Mouse (Mus musculus) right cerebral cortex, postnatal 14 days (tissue): ENCODE results near the gene Adra2b.

Source experiments
- DNase-seq: peaks from one replicate; pipeline ENCODE4 v3.0.0; 2022

The Adra2b gene

DNA sequence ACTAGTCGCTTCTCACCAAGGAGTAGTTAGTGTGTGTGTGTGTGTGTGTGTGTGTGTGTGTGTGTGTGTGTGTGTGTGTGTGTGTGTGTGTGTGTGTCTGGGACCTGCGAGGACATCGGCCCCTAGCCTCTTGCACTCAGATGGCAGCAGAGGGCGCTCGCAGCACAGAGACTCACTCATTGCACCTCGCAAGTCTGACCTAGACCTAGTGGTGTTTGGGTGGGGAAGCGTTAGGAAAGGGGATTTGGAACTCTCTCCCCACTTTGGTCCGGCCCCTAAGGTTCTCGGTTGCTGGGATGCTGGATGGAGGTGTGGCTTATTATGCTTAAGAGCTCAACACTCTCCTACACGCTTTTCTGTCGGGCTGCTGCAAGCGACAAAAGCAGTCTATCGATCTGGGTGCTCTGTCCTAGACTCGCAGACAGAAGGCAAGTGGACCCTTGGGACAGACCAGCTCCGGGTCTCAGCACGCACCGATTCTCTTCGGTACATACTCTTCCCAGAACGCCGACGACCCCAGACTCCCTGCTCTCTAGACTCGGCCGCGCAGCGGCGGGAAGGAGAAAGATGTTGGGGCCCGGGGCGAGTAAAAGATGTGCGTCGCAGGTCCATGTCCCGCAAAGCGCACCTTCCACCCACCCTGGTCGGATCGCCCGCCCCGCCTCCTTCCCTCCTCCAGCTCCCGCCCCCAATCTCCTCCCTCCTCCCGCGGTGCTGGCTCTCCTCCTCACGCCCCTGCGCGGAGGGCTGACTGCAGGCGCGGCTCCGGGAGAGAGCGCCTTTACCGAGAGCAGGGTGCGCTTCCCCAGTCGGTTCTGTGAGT, at the start of gene Adra2b:
TSS of gene Adra2b (plus strand) at position 750 of the 823 bp plus-strand sequence.
- peak; percentile 90 for DNase-seq

DNA sequence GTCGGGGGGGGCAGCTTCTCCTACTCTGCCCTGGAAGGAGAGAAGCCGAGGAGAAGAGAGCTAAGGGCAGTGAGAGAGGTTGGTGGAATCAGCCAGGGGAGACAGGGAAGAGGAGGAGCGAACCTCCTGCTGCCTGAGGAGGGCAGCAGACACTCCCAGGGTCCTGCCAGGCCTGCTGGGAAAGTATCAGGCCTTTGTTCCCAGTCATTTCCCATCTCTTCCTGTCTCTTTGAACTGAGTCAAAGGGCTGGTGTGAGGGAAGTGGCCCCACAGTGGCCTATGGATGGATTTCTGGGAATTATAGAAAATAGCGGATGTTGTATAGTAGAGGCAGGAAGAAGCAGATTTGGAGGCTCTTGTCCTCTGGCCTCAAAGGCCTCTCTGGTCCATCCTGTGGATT, 49.1 kb upstream of the Adra2b start:
- no peak for DNase-seq

DNA sequence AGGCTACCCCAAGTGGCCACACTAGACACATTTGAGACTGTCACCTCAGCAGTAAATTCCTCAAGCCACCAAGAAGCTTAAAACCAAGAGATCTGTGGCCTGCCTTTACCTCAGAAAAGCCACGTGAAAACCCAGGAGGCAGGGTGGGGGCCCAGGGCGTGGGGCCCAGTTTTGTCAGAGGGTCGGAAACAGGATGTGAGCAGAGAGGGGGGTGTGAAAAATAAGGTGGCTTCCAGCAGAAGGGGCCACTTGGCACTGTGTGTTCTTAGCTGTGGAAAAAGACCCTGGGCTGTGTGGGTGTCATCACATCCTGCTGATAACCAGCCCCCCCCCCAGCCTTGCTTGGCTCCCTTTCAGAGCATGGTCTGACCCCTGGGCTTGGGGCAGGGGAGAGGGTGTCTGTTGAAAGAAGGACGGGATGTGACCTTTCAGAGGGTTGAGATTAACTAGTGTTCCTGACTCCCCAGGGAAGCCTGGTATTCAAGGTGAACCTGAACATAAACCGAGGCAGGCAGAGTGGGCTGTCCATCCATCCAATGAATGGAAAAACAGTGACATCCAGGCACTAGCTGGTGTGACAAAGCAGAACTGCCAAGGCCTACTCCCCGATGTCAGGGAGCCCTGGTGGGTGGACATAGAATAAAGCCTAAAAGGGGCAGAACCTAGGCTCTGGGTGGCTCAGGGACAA, 48.4 kb upstream of the Adra2b start:
- DNase-seq: no peak

DNA sequence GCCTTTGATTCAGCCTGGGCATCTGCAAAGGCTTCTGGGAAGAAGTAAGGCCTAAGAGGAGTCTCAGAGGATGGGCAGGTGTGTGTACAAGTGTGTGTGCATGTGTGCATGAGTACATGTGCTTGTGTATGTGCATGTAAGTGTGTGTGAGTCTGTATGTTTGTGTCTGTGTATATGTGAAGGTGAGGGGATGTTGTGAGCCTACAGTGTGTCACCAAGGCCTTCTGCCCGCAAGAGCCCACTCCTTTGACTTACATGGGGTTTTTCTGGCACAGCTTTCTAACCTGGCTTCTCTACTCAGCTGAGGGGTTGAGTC, 47.9 kb upstream of the Adra2b start:
- DNase-seq: no peak

DNA sequence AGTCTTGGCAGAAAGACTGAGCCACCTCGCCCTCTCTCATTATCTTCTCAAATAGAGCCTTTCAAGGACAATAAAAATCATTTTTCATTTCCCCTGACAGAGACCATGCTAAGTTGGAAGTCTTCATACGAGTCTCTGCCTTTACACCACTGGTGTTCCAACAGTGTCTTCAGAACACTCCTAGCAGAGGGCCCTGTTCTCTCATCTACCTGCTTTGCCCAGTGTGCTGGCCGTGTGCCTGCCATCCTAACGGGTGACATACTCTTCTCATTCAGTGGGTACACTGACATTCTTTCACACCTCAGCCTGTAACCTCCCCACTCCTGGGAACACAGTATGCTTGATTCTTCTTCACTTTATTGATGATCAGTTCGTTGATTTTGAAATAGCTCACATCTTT, 46.6 kb upstream of the Adra2b start:
- DNase-seq: no peak

DNA sequence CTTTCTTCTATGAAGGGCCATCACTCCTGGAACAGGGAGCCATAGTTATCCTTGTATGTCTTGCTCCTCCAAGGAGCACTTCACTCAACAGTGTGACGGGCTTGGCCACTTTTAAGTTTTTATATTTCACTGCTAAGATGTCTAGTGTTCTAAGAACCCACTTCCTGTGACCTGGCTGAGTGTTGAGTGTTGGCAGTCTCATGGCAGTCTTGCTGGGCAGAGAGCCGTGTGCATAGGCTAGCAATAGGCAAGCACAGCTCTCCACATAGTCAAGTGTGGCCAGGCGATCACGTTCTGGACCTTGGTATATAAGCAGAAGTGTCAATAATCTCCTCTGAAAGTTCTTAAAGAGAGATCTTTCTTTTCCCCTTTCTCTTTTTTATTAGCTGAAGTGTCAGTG, 44.9 kb upstream of the Adra2b start:
- no peak for DNase-seq

DNA sequence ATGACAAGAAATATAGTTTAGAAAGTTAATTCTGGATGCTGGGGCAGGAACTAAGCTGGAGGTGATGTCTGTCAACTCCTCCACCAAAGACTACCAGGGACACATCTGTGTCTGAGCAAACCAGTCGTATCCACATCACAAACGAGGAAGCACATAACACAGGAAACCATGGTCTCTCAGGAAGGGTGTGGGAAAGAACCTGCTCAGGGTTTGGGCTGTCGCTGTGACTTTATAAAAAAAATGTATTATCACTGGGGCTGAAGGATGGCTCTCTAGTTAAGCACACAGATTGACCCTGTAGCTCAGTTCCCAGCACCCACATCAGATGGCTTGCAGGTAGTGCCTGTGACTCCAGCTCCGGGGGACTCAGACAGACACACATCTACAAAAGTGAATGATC, 43.9 kb upstream of the Adra2b start:
- DNase-seq: no peak

DNA sequence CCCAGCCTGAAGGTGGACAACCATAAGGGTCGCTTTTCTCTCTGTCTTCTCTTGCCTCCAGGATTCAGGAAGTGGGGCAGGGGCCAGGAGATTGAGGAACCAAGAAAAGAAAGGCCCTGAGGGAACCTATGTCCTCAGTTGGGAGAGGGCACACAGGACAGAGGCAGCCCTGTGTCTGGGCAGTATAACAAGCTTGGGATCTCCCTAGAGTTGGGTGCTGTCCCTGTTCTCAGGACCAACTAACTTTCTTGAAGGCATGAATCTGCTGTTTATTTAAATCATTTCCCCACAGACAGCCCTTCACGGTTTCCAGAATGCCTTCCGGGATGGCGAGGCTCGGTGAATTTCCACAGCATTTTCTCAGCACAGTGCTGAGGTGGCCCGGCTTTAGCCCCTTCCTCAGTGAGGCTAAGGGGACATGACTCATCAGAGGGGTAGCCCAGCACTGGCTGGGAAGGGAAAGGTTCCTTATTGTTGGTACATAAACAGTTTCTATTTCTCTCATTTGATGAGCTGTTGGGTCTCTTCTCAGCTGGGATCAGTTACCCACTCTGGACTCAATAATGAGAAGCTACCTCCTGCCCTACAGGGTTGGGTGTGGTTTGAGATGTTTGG, 40.2 kb upstream of the Adra2b start:
- DNase-seq: no peak

DNA sequence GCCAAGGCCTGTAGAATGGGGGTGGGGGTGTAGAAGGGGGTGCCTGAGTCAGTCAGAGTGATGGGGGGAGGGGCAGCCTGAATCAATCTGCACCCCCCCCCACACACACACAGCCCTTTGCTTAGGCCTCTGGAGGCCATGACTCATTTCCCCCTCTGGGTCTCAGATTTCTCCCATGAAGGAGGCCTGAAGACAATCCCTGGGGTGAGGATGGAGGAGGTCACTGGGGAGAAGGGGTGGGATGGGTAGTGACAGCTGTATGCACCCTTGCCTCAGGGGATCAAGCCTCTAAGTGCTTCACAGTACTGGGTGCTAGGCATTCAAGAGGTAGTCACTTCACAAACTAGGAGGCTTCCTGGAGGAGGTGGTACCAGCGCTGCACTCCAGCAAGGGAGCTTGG, 39.3 kb upstream of the Adra2b start:
- DNase-seq: no peak

DNA sequence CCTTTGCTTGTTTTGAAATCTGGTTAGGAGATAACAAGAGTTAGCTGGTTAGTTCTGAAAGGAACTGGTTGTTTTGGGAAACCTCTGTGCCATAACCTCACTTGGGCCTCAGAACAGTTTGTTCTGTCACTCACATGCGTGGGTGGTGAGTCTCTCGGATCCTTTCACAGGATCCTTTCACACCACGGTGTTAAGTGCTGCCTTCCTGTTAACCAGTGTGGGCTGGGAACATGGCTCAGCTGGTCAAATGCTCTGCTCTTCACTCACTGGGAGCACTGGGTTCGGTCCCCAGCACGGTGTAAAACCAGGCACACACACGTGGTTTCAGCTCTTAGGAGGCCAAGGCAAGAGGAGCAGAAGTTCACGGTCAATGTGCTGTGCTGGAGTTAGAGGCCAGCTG, 38.6 kb upstream of the Adra2b start:
- no peak for DNase-seq

DNA sequence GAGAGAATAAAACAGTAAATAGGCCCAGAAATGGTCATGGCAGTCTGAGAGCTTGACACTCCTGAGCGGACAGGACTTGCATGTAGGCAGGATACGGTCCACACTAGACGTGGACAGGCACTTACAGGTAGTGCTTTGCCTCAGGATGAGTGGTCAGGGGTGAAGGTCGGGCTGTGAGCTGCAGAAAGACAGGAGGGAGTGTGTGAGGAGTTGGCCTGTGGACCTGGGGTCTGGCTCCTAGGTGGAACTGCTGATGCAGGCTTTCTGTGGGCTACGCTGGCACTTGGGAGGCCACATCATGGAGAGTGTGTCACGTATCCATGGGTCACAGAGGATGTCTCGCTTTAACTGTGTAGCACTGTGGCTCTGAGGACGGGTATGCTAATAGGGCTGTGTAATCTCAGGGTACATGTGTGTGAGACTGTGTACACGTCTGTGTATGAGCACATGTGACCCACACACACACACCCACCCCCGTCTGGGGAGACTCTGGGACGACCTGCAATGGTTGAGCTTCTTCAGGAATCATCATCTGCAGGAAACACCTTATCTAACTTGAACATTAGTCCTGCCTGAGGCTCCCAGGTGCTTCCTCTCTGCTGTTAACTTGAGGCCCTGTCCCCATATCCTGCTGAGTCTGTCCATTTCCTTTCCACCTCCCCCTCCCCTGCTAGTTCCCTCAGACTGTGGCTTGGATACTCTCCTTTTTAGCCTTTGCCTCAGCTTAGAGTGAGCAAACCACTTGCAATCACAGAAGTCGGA, 34.7 kb upstream of the Adra2b start:
- no peak for DNase-seq

DNA sequence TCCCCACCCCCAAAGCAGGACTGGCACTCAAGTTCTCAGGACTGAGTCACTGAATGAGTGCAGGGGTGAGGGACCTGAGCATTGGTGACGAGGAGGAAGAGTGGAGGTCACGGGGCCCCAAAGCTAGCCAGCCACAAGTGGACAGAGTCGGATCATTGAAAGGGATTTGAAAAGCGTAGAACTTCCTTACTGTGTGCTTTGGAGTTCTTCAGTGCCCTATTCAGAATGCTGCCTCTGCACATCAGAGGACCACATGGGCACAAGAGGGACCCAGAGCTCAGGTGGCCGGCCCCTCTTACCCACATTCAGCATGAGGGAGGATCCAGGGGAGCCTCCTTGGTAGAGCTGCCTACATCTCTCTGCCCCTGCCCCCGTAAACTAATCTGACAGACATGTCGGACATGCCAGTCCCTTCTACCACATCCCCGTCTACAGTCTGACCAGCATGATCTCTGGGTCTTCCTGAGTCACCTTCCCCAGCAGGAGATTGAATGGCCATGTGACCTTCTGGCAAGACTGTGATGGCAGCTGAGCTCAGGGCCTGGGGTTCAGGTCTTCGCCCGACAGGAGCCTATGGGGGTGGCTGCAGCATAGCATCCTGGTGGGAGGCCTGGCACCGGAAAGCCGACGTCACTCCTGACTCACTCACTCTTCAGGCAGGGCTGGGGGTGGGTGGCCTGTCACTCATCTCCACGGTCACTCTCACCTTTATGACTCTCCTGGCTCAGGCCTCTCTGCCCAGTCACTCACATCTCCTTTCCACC, 30.0 kb upstream of the Adra2b start:
- DNase-seq: no peak

DNA sequence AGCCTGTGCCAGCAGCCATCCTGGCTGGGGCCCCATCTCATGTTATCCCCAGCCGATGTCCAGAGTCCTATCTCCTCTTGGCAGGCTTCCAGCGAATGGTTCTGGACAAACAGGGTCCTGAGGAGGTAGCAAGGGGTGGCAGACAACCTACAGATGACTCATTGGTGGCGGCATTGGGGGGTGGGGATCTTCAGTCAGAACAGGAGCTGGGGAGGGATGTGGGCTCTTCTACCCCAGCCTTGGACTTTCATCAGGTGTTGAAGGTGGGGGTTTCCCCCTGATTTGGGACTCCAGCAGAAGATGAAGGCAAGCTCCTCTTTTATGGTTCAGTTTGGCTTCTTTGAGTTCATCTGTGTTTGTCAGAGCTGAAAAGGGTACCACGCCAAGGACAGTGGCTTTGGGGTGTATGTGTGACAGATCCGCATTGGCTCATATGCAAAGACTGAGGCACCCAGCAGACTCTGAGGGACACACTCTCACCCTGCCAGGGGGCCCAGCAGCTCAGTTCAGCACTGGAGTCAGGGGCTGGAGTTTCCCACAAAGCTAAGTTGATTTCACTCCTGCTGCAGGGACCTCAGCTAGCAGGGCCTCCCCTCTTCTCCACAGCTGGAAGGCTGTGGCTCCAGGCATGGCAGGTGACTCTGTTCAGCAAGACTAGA, 28.9 kb upstream of the Adra2b start:
- no peak for DNase-seq

DNA sequence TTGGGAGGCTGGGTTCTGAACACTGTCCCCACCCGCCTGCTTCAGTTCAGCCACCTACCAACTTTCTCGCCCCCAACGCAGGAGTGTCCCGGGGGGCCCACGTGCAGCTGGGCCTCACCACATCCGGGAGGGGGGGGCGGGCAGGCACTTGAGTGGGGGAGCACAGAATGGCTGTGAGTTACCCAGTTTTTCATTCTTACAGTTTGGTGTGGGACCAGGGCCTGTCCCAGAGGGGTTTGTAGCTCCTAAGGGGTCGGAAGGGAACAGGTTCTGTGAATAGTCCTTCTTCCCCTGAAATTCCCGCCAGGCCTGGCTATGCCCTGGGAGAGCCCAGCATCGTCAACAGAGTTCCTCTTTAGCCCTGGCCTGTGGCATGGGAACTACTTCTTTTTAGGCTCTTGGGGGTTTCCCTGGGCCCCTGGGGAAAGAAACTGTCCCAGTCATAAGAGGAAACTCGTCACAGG, 27.9 kb upstream of the Adra2b start:
- no peak for DNase-seq

DNA sequence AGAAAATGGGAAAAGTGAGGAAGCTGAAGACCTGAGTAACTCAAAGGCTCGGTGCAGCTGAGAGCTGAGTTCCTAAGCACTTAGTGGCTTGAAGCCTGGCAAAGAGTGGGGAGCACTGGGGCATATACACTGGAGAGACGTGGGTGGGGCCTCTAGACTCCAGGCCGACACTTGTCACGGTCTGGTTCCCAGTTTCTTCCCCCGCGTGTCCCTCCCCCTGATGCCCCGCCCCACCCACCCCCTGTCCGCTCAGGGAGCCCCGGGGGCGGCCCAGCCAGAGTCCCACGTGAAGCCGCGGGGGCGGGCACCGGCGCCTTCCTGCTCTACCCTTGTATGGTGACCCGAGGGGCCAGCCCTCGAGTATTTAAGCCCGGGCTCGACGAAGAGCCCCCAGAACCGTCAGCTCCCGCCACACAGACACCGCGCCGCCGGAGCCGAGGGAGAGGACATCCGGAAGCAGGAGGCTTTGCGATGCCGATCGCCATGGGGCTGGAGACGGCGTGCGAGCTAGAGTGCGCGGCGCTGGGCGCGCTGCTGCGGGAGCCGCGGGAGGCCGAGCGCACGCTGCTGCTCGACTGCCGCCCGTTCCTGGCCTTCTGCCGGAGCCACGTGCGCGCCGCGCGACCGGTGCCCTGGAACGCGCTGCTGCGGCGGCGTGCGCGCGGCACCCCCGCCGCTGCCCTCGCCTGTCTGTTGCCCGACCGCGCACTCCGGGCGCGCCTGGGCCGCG, 27.1 kb upstream of the Adra2b start, which contains the start of gene Dusp2:
TSS of gene Dusp2 (plus strand) at position 393 of the 730 bp plus-strand sequence.
- peak; percentile 74 for DNase-seq

DNA sequence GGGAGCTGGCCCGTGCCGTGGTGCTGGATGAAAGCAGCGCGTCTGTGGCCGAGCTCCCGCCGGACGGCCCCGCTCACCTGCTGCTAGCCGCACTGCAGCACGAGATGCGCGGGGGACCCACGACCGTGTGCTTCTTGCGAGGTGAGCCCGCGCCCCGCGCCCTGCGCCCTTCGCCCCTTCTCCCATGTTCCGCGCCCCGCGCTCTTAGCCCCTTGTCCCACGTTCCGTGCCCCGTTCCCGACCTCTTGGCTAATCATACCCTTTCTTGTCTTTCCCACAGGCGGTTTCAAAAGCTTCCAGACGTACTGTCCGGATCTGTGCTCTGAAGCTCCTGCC, 26.5 kb upstream of the Adra2b start:
- DNase-seq: no peak

DNA sequence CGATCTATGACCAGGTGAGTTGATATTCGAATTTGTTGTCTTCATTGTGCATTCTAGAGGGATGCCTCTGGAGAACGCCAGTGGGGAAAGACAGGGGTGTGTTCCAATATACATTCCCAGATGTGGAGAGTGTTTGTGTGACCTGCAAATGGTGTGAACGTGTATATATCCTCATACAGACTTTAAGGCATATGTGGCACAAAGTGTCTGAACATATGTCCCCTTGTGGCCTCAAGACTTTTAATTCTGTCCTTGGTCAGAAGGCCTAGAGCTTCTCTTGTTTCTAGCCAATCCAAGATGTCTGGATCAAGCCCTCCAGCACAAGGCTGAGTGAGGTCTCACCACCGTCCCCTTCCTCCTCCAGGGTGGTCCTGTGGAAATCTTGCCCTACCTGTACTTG, 26.1 kb upstream of the Adra2b start:
- no peak for DNase-seq

DNA sequence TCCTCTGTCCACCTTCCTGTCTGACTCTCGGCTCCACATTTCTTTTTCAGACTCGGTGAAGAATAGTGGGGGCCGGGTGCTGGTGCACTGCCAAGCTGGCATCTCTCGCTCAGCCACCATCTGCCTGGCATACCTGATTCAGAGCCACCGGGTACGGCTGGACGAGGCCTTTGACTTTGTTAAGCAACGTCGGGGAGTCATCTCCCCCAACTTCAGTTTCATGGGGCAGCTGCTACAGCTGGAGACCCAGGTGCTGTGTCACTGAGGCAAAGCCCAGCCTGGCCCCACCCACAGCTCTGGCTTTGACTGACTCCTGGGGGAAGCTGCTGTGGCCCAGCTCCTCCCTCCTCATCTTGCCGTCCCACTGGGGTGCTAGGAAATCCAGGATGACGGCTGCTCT, 25.5 kb upstream of the Adra2b start:
- DNase-seq: no peak

DNA sequence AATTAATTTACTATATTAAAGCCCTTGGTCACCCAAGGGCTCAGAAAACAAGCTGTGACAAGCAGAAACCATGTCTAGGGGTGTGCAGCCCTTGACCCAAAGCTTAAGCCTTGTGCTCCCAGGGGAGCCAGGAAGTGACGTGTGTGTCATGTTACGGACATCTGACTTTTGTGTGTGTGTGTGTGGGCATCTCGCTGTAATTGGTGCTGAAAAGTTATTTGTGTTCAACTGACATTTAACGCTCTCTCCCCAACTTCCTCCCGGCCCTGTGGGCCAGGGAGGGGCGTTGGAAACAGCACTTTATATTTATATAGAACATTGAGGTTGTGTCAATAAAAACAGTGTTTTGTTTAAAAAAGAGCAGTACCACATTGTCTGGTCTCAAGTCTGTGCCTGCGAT, 25.0 kb upstream of the Adra2b start:
- DNase-seq: no peak

DNA sequence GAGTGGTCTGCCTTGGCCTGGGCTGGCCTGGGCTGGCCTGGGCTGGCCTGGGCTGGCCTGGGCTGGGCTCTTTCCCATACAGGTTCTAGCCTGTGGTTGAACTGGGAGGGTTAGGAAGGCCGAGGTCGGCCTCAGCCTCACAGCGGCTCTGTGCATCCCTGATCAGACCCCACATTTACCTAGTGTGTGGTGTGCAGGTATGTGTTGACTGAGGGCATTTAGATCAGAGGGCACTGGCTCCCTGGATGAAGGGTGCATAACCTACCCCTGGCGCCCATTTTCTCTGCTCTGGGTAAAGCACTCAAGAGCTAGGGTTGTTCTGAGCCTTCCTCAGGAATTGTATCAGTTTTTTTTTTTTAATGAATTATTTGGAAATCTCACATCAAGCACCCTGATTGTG, 24.6 kb upstream of the Adra2b start, which contains the start of gene Astl:
TSS of gene Astl (plus strand) at position 224 of the 400 bp plus-strand sequence.
- no peak for DNase-seq

DNA sequence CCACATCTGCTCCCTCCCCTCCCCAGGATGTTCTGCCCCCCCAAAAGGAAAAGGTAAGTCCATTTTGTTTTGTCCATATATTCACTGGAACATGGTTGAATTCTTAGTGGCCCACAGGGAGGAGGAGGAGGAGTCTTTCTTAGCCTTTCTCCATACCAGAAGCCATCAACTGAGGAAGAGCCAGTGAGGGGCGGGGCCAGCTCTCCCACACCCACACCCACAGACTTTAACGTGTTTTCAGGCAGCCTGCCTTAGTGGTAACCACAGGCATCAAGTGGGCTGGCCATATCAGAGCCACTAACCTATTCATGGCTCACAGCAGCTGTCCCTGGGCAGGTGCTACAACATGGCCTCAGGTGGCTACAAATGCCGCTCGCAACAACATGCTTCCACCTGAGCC, 24.2 kb upstream of the Adra2b start:
- no peak for DNase-seq
